Mouse (Mus musculus) hindbrain, postnatal 0 days (tissue): ENCODE data around the gene Cep70. TPM values are rescaled to one million over a fixed set of nuclear protein-coding genes. Genes with fewer than 3 reads are reported as not detected.

Source experiments
- ATAC-seq: fragments of 200-750 bp; cut with Nextera tagmentation; 2 replicates; pipeline ENCODE4 v1.8.0; 2017; ENCODE audit warnings: mild to moderate bottlenecking, moderate TSS enrichment, moderate library complexity
- DNase-seq: peaks from one replicate; pipeline ENCODE4 v3.0.0-alpha.2; 2015; ENCODE audit warnings: low spot score
- H3K27ac ChIP-seq: fragments of 300-500 bp; sonication (generic); 2 replicates; pipeline ENCODE4 v1.5.1; 2014; ENCODE audit warnings: mild to moderate bottlenecking
- H3K27me3 ChIP-seq: fragments of 300-500 bp; sonication (generic); 2 replicates; pipeline ENCODE4 v1.6.1; 2014; ENCODE audit warnings: low read length, mixed read lengths; ENCODE audit not compliant: insufficient read depth
- H3K36me3 ChIP-seq: fragments of 300-500 bp; sonication (generic); 2 replicates; pipeline ENCODE4 v1.6.1; 2014; ENCODE audit warnings: low read length, mixed read lengths; ENCODE audit not compliant: insufficient read depth
- H3K4me1 ChIP-seq: fragments of 300-500 bp; sonication (generic); 2 replicates; pipeline ENCODE4 v1.6.1; 2014; ENCODE audit warnings: antibody characterized with exemption, low read length, mixed read lengths; ENCODE audit not compliant: insufficient read depth
- H3K4me2 ChIP-seq: fragments of 300-500 bp; sonication (generic); 2 replicates; pipeline ENCODE4 v1.6.1; 2014; ENCODE audit warnings: low read depth, mild to moderate bottlenecking, low read length, moderate library complexity, mixed read lengths
- H3K4me3 ChIP-seq: fragments of 300-500 bp; sonication (generic); 2 replicates; pipeline ENCODE4 v1.5.1; 2014; ENCODE audit warnings: low read length
- H3K9ac ChIP-seq: fragments of 300-500 bp; sonication (generic); replicated peaks from 2 replicates; pipeline ENCODE4 v1.6.1; 2014; ENCODE audit warnings: mild to moderate bottlenecking, low read length, moderate library complexity, mixed read lengths
- H3K9me3 ChIP-seq: fragments of 300-500 bp; sonication (generic); 2 replicates; pipeline ENCODE4 v1.6.1; 2016; ENCODE audit warnings: low read length, mixed read lengths
- CTCF ChIP-seq: IDR thresholded peaks from 2 replicates; pipeline ENCODE4 v1.5.1; 2016; ENCODE audit warnings: antibody characterized with exemption, control low read depth, low read depth
- WGBS: fragments of 180-500 bp; shearing (Covaris S2); extraction: QIAGEN DNeasy Blood & Tissue Kit; methylation state at CpG from one replicate; pipeline ENCODE4 v1.1.7; 2014; 5-methylcytosine and 5-hydroxymethylcytosine counted together
- polyA plus RNA-seq: library from polyadenylated mRNA; unstranded; fragments of >200 nt; fragmentation: Nextera tagmentation; extraction: Ambion mirVana; gene quantifications from 2 replicates; pipeline ENCODE4 v1.2.1, GENCODE M21; 2015
- total RNA-seq: library from RNA; depleted of rRNA; stranded (reverse); fragments of >200 nt; gene quantifications from 2 replicates; pipeline ENCODE4 v1.2.3, GENCODE M21; 2014

Cep70 gene
- total and polyA plus RNA-seq, 2 experiments from 2014 or later, result 22.7 to 44.4 TPM

- DNase-seq (no peak), ATAC-seq (no peak)
- no peaks in the 10 kb centered on the region for H3K36me3 ChIP-seq
- WGBS, result 56% methylated on average over 8 of the region's 8 CpGs
- no peak overlapping the region for H3K4me2 ChIP-seq
- no peak overlapping the region for H3K4me3 ChIP-seq
- no peaks in the 10 kb centered on the region for H3K27me3 ChIP-seq
- H3K9ac ChIP-seq, result no peak overlapping the region
- no peak for TF ChIP-seq CTCF
- no peak overlapping the region for H3K27ac ChIP-seq
- H3K9me3 ChIP-seq, result no peaks in the 10 kb centered on the region
- H3K4me1 ChIP-seq, result no peaks in the 10 kb centered on the region
Measured at GRCm38 (mm10) chr9:99248304-99248703, 5.1 kb downstream of the Cep70 start.

GRCm38 (mm10) chr9:99248906-99249305, 5.7 kb downstream of the Cep70 start:
- ATAC-seq, result no peak
- H3K9ac ChIP-seq, result no peak overlapping the region
- no peak for TF ChIP-seq CTCF
- no peak overlapping the region for H3K4me2 ChIP-seq
- 94% methylated on average over 4 of the region's 4 CpGs for WGBS
- no peak overlapping the region for H3K4me3 ChIP-seq
- no peak for DNase-seq
- no peak overlapping the region for H3K27ac ChIP-seq
- H3K4me1 ChIP-seq, result no peaks in the 10 kb centered on the region
- H3K9me3 ChIP-seq, result no peaks in the 10 kb centered on the region
- no peaks in the 10 kb centered on the region for H3K36me3 ChIP-seq
- no peaks in the 10 kb centered on the region for H3K27me3 ChIP-seq

GRCm38 (mm10) chr9:99253861-99254260, 10.7 kb downstream of the Cep70 start:
- H3K9me3 ChIP-seq, result no peaks in the 10 kb centered on the region
- H3K4me1 ChIP-seq, result no peaks in the 10 kb centered on the region
- peaks cover 18% of the 10 kb centered on the region for H3K36me3 ChIP-seq
- H3K27me3 ChIP-seq, result no peaks in the 10 kb centered on the region
- ATAC-seq, result no peak
- no peak for TF ChIP-seq CTCF
- H3K27ac ChIP-seq, result no peak overlapping the region
- no peak for DNase-seq
- H3K4me3 ChIP-seq, result no peak overlapping the region
- WGBS, result 88% methylated on average over 10 of the region's 10 CpGs
- no peak overlapping the region for H3K4me2 ChIP-seq
- no peak overlapping the region for H3K9ac ChIP-seq

GRCm38 (mm10) chr9:99256206-99256605, 13.0 kb downstream of the Cep70 start:
- H3K9ac ChIP-seq, result no peak overlapping the region
- H3K4me1 ChIP-seq, result no peaks in the 10 kb centered on the region
- H3K9me3 ChIP-seq, result no peaks in the 10 kb centered on the region
- H3K4me3 ChIP-seq, result no peak overlapping the region
- DNase-seq (no peak), ATAC-seq (no peak)
- no peaks in the 10 kb centered on the region for H3K27me3 ChIP-seq
- H3K36me3 ChIP-seq, result peaks cover 18% of the 10 kb centered on the region
- no peak for TF ChIP-seq CTCF
- no peak overlapping the region for H3K4me2 ChIP-seq
- no peak overlapping the region for H3K27ac ChIP-seq
- WGBS, result 91% methylated on average over 1 of the region's 1 CpGs

DNA sequence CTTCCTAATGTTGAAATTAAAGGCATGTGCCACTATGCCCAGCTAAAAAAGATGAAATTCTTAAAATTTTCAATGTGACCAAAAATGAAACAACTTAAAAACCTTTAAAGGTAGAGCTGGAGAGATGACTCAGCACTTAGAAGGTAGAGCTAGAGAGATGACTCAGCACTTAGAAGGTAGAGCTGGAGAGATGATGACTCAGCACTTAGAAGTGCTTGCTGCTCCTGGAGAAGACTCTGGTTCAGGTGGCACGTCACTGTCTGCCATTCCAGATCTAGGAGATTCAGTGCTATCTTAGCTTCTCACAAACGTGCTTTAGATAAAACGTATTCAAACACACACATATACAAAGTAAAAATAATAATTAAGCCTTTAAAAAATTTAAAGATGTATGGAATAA, 13.7 kb downstream of the Cep70 start:
- no peaks in the 10 kb centered on the region for H3K9me3 ChIP-seq
- DNase-seq (no peak), ATAC-seq (no peak)
- peaks cover 18% of the 10 kb centered on the region for H3K36me3 ChIP-seq
- WGBS, result 94% methylated on average over 3 of the region's 3 CpGs
- TF ChIP-seq CTCF, result no peak
- no peak overlapping the region for H3K9ac ChIP-seq
- no peak overlapping the region for H3K27ac ChIP-seq
- no peak overlapping the region for H3K4me2 ChIP-seq
- H3K27me3 ChIP-seq, result no peaks in the 10 kb centered on the region
- no peaks in the 10 kb centered on the region for H3K4me1 ChIP-seq
- H3K4me3 ChIP-seq, result no peak overlapping the region

DNA sequence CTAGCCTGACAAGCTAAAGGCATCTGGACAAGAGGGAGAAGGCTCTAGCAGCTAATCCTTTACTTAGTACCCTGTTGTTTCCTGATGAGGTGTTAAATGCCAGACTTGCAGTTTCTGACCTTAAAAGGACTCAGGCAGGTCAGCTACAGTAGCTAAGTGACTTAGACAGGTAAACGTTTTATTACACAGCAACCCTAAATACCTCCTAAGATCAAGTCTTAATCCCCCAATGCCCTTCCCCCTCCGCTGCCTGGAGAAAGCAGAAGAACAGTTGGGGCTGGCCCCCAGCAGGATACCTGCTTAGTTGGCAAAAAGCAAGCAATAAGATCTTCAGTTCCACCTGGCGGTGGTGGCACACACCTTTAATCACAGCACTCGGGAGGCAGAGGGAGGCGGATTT, 15.7 kb downstream of the Cep70 start:
- Histone ChIP-seq H3K27ac (no peak overlapping the region), H3K9me3 (no peaks in the 10 kb centered on the region), H3K4me1 (no peaks in the 10 kb centered on the region), H3K36me3 (peaks cover 27% of the 10 kb centered on the region), H3K4me3 (no peak overlapping the region), H3K27me3 (no peaks in the 10 kb centered on the region), H3K9ac (no peak overlapping the region), H3K4me2 (no peak overlapping the region)
- no peak for ATAC-seq
- no peak for TF ChIP-seq CTCF
- WGBS, result 87% methylated on average over 5 of the region's 5 CpGs
- no peak for DNase-seq

- H3K9me3 ChIP-seq, result no peaks in the 10 kb centered on the region
- no peak overlapping the region for H3K9ac ChIP-seq
Measured at GRCm38 (mm10) chr9:99304296-99304695, 61.1 kb downstream of the Cep70 start.

More at GRCm38 (mm10) chr9:99304296-99304695, 61.1 kb downstream of the Cep70 start:
- Histone ChIP-seq H3K27me3 (no peaks in the 10 kb centered on the region), H3K27ac (no peak overlapping the region), H3K4me2 (no peak overlapping the region), H3K4me3 (no peak overlapping the region), H3K4me1 (no peaks in the 10 kb centered on the region), H3K36me3 (peaks cover 13% of the 10 kb centered on the region; the same call in 1 of the 2 replicates)
- whole genome bisulfite sequencing, result 88% methylated on average over 5 of the region's 5 CpGs
- ATAC-seq (no peak), DNase-seq (no peak)
- no peak for TF ChIP-seq CTCF
